Mouse (Mus musculus) B cell, adult 2 months (primary cell): ENCODE measurements at regions not wholly inside any gene's neighbourhood (a gene's known extent, or its start where the extent isn't known, plus 50 kb on each side); places are given as distances from the start of the nearest gene placed in this dataset.

Experiments used
- DNase-seq, 2 experiments: peaks; one replicate each; pipeline ENCODE4 v3.0.0; 2022

DNA sequence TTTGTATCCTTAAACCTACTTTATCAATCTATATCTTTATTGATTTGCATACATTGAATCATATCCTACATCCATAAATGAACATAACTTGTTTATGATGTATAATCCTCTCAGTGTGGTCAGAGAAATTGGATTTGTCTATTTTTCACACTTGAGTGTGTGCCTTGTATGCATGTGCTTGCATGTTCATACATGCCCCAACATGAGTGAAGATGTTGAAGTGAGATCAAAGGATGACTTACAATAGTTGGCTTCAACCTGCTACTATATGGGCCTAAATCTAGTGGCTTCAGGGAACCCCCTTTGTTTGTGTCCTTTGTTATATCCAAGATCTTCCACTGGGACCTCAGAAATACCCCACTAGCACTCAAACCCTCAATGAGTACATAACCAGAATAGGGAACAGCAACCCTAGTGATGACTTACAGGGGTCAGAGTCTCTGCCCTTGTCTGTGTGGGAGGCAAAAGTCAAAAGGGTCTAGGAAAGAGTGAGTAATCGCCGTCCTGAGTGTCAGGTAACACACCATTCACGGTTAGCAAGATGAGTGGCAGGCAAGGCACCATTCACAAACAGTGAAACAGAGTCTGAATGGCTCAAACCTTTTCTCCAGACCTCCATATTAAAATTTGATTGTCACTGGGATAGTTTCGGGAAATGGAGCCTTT lies 236.3 kb downstream of the Lpin1 start:
- no peak for DNase-seq

DNA sequence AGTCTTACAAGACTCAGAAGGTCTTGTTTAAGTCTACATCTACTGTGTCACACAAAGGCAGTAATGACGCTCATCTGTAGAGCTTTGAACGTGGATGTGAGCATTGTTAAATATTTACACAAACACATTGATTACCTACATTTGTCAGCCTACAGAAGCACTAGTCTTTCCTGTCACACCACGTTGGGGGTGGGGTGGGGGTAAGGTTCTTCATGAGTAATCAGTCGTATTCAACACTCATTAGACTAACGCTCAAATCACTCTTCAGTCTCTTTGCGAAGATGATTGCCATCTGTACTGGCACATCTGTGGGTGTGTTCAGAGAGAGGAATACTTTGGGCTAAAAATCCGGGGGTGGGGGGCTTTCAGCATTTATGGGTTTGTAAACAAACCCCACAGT lies 240.7 kb downstream of the Lpin1 start:
- DNase-seq = no peak

DNA sequence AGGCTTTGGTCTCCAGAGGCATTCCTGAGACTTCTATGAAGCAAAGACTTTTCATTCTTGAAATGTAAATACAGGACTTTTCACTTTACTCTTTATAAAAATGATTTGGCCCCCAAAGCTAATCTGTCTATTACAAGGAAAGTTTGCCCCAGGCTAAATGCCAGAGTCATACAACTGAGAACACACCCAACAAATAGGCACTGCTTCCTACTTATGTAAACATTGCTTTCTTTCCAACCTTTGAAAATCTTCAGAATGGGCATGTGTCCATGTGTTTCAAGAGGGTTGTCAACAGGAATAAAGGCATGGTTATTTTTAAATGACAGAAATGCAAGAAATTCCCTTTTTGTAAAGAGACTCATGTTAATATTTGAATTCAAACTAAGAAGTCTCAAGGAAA lies 248.4 kb downstream of the Lpin1 start:
- no peak for DNase-seq

DNA sequence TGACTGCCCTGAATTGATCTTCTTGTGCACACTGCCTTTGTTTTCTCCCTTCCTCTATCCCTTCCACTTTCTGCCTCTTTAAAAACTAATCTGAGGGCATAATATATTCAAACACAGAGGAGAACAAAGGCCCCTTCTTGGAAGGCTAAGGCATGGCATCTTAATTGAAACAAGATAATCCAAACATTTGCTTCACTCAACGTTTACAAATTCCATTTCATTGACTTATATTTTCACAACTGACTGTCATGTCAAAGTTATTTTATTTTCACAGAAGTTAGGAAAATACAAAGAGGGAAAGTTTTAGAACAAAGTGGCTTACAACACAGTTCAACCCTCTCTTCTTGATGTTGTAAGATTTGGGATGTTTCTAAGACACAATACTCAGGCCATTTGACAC lies 251.9 kb downstream of the Lpin1 start:
- DNase-seq = no peak

DNA sequence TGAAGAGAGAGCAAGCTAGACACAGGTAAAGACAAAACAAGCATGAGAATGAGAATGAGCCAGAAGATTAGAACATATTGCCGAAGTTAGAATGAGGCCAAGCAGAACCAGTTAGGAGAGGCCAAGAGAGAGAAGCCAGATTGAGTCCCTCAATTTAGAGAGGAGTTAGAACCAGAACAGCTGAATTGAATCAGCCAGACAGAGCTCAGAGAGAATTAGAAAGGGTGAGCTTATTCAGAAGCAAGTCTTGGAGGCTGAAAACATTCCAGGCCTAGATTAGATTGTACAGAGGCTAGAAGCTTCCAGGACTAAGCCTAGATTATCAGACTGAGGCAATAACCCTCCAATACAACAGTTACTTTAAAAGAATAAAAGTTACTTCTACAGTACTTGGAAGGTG lies 256.1 kb downstream of the Lpin1 start:
- no peak for DNase-seq

DNA sequence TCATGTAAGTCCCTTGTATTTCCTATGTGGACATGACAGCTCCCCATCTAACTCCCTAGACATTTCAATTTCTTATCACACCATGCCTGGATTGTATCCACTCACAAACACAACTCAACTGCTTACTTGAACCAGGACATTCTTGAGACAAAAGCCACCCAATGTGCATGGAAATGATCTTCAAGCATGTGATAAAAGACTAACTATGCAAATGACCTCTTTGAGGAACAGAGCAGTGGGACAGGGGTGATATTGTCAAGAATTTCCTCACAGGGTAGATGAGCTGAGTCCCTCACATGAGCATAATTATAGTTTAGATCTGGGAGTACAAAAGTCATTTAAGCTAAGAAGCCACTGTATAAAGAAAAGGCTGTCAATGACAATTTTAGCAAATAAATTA lies 259.0 kb downstream of the Lpin1 start:
- DNase-seq = peak; percentile 29 to 35

DNA sequence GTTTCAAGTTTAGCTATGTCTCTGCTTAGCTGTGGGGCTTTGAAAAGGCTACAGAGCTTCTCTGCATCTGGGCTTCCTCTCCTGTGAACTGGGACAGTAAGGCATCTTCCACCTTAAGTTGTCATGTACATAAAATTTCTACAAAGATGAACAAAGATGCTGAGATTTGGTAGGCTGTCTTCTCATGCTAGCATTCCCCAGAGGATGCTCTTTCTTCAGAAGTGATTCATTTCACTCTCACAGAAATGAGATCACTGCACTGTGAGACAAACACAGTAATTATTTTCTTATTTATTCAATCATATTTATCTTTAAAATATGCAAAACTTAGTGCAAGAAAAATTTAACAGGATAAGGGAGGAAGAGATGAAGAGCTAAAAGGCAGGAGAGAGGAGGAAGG lies 261.5 kb downstream of the Lpin1 start:
- DNase-seq = no peak

DNA sequence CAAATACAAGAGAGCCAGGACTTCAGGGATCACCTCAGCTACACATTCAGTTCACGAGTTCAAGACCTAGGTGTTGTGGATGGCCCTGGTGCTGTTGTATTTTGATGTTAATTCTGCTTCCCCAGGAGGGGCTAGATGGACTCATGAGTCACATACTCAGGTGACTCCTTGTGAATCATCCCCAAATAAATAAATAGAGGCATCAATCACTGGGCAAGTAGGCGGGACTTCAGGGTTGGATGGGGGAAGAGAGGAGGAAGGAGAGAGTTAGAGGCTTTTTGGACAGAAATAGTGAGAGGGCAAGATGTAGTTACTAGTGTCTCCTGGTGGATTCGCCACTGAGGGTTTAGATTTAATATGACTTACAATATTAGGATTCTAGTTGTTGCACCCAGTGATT lies 266.7 kb downstream of the Lpin1 start:
- DNase-seq = no peak

DNA sequence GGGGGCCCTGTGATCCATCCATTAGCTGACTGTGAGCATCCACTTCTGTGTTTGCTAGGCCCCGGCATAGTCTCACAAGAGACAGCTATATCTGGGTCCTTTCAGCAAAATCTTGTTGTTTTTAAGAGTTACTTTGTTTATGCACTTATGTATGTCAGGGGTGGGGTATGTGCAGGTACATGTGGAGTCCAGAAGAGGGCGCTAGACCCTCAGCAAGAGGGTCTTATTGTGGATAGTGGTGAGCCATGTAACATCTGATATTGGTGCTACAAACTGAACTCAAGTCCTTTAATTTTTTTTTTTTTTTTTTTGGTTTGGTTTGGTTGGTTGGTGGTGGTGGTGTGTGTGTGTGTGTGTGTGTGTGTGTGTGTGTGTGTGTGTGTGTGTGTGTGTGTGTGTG lies 268.7 kb downstream of the Lpin1 start:
- peak; percentile 32 to 35 for DNase-seq

DNA sequence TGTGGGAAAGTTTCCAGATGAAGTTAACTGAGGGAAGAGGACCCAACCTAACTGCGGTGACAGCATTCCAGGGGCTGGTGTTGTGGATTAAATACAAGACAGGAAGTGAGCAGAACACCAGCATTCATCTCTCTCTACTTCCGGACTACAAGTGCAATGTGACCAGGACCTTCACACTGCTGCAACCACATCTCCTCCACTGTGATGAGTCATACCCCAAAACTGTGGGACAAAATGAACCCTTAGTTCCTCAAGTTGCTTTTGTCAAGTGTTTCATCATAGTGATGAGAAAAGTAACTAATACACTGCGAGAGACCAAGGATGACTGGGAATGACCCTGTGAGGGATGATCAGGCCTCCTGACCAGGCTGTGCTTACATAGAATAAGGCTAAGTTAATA lies 279.3 kb downstream of the Lpin1 start:
- no peak for DNase-seq

DNA sequence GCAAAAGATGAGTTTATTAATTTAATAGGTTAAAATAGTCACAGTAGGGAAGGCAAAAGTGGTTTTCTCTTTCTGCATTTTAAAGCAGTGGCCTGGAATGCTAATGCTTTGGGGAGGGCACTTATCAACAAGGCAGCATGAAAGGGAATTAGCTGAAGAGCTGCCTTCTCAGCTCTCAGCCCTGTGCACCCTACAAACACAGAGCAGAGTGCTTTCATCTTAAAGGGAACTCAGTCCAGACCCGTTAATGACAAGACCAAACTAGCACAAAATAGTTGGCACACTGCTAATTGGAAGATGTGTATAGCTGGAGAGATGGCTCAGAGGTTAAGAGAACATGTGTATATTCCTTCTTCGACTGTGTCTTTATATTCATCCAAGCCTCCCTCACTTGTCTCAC lies 281.6 kb downstream of the Lpin1 start:
- no peak for DNase-seq

DNA sequence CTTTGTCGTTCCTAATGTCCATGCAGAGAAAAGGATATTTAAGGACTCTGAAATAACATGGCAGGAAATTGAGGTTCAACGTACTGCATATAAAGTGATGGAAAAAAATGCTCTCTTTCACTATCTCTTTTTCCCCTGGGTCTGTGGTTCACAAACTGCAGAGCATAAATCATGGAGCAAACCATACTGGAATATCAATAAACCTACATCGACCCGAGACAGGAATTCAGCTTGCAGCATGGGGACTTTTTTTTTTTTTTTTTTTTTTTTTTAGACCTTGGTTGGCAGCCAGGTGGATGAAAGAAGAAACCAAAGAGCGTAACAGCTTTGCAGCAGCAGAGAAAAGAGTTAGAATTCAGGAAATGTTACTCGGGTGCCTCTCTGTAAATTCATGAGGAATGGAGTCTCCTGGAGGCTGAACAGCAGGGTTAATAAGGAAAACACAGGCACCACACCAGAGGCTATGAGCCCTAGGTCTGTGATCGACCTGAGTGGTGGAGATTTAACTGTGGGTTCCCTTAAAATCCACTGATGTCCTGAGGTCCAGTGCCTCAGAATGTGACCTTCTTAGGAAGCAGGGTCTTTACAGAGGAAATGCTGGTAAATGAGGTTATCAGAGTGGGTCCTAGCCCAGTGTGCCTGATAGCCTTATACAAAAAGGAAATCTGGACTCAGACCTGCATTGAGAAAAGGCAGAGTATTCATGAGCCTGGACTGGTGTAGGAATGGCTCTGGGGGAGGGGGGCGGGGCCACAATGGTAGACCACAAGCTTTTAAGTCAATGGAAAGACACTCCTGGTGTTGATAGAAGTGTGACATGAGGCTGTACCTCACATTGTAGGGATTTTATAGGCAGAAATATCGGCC lies 290.0 kb downstream of the Lpin1 start:
- no peak for DNase-seq

DNA sequence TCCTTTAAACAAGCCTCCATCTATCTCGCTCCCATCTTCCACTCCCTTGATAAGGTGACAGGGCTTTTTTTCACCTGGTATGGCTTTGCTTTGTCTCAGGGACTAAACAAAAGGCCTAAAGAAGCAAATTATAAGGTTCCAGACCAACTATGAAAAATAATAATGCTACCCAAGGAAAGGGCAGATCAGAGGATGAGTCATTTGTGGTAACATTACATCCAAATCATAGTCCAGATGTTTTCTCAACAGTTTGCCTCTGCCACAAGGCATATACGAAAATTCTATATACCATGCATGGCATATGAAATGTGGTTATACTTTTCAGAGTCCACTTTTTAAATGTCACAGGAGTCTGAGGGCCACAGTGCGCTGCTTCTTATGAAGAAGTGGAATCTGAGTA lies 302.7 kb downstream of the Lpin1 start:
- DNase-seq = no peak

DNA sequence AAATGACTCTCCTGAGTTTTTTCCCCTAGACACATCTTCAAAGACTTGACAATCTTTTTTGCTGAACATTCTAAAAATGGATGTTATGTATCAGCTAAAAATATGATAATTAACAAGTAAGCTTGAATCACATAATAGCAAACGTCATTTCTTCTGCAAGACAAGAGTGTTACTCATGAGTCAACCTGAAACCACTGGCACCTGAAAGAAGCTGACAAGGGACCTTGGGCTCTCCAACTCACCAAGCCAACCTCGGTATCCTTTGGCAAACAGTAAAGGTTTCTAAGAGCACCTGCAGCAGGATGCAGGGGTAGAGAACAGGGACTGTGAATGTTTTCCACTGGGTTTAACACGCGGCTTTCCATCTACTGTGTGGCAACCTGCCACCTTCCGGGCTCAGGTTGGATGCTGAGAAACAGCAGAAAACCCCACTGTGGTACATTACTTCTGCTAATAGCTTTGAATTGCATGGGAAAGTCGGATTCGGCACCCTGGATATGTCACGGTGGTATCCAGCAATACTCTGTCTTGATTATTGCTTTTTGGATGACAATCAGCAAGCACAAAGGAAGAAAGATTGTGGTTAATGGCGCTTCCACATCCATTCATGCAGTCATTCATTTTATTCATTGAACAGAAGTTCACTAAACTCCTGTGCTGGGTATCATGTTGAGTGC lies 305.9 kb downstream of the Lpin1 start:
- no peak for DNase-seq

DNA sequence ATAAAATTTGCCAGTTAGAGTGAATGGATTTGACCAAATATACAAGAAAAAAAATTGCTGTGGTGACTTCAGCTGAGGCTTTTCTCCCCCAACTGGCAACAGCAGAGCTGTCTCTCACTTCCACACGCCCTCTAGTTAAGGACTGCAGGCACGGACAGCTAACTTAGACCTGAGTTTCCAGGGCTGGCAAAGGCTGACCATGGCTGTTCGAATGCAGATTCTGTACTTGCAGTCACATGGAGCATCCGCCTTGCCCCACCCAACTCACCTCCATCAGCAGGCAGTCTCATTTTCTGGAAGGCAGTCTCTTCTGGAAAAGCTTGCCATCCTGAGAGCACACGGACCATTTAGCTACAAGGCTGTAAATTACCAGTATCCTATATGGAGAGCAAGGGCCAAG lies 325.7 kb downstream of the Lpin1 start:
- DNase-seq = no peak

DNA sequence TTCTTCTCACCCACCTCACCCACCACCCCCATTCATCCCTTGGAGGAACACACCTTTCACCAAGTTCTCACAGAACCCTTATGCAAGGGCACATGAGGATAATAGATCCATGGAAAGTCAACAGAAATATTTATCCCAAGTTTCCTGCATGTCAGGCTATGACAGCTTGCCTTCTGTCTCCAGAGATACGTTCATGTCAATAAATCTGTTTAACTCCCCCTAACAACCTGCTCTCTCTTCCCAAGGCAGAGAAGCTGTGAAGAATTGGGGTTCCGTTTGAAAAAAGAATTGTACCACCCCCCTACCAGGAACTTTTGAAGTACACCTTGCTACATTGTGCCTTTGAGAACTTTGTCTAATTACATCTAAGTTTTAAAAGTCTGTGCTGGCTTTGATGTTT lies 331.6 kb downstream of the Lpin1 start:
- DNase-seq = no peak

DNA sequence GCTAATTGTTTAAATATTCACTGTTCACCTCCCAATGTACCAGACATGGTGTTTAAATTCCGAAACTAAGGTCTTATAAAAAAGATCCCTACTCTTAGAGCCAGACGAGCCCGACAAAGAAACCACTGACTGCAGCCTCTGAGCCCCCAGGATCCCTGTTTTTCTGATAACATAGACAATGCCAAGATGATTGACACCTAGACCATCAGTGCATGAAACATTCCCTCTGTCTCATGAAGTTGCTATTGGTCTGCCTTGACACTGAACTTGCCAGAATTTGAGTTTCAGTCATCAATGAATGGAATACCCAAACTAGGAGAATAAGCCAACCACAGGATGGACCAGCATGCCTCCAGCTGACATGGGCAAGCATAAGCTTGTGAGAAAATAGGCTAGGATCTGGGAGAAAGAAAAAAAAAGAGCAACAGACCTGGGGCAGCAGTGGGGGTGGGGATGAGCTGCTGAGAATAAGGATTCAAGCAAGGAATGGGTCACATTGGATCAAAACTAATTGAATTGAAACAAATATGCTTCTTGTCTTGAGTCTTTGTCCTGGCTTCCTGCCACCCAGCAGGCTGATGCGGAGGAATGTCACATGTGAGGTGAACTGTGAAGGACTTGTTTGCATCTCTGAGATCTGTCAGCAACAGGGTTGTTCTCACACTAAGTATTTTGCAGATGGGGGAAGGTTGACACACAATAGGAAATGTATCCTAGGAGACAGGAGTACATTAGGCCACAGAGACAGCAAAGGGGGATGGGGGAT lies 333.0 kb downstream of the Lpin1 start:
- peak; percentile 5 to 6 for DNase-seq

DNA sequence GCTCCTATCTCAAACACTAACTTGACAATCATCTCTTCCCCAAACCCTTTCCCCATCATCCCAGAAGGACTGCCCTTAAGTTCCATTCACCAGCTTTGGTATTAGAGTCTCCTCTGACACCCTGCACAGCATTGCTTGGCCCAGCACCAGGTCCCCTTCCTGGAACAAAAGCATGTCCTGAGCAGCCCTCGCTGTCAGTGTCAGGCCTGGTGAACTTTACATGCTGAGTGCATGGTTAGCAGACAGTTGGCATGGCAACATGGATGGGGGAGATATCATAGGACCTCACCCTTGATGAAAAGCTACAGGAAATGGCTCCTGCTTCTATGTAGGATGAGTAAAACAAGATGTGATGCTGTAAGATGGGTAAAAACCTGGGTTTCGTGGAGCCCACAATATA lies 333.6 kb downstream of the Lpin1 start:
- no peak for DNase-seq

DNA sequence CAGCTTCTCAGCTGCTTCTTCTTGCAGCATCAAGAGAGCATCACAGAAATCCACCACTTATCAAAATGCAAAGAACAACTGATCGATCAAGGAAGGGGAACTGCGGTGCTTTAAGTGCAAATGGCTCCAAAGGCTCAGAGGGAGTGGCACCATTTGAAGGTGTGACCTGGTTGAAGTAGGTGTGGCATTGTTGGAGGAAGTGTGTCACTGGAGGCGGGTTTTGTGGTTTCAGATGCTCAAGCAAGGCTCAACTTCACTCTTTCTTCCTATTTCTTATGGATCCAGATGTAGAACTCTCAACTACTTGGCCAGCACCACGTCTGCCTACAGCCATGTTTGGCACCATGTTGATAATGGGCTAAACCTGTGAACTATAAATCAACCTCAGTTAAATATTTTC lies 334.5 kb downstream of the Lpin1 start:
- DNase-seq = peak; percentile 48 to 57

DNA sequence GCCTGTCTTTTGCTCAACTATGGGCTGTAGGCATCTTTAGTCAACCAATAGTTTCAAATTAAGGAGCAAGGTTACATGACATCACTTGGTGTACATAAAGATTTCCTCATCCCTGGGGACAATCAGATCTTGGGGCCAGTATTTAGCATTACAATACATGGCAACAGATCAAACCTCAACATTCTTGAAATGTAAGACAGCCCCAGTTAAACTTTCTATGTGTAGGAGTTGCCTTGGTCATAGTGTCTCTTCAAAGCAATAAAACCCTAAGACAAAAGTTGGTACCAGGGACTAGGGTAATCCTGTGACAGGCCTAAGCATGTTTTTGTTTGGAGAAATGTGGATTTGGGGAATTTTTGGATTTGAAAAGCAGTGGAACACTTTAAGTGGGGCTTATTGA lies 338.3 kb downstream of the Lpin1 start:
- no peak for DNase-seq

DNA sequence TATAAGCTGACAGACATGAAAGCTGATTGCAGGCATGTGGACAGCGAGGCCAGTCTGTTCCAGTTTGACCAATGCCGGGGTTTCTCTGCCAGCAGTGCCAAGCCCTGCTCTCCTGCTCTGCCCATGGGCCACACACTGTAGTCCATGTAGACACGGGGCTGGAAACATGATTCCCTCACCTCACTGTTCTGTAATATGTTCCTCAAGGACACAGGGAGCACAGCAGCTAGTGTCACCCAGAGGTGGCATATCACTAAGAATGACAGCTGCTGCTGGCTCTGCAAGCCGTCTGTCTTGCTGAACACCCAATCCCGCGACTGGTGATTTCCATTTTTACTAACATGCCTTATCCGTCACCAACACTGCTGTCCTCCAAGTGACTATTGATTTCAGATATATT lies 339.9 kb downstream of the Lpin1 start:
- no peak for DNase-seq

DNA sequence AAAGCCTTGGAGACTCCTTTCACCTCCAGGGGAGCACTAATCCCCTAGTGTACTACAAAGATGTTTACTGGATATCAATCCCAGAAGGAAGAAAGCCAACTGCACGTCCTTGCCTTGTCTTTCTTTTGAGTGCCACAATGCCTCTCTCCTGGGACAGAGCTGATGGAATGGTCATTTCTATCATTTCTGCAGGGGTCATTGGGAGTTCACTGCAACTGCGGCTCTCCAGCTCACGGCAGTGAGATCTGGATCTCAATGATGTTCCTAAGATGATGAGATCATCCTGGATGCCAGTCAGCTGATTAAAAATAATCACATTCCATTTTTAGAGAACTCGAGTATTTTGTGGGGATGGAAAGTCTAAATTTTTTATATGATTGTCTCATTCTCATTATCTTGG lies 341.1 kb downstream of the Lpin1 start:
- no peak for DNase-seq

DNA sequence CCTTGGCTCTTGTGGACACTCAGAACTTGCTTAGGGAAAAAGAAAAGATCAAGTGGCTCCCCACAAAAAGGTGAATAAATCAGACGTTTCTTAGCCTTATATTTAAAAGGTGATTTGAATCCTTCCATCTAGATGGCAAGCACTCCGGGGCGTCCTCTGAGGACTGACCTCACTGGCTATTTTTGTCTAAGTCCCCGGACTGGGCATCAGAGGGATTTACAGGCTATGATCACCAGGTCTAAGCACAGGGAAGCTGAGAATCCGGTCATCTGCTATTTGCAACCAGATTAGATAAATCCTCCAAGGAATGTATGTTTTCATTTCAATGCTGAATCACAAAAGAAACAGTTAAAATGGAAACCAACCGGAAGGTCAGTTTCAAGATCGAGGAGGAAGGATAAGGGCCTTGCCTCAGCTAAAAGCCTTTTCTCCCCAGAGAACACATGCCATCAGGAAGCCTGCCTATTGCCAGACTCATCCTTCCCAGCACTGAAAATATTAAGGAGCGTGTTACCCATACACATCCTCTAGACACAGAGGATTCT lies 342.1 kb downstream of the Lpin1 start:
- DNase-seq = no peak
